Mouse (Mus musculus): Measurements from ENCODE around the gene Man2a2. TPM values are rescaled to one million over a fixed set of nuclear protein-coding genes. Genes with fewer than 3 reads are reported as not detected.

Man2a2 gene
- polyA plus RNA-seq, 2 experiments = 1.7 to 4.9 TPM

DNA sequence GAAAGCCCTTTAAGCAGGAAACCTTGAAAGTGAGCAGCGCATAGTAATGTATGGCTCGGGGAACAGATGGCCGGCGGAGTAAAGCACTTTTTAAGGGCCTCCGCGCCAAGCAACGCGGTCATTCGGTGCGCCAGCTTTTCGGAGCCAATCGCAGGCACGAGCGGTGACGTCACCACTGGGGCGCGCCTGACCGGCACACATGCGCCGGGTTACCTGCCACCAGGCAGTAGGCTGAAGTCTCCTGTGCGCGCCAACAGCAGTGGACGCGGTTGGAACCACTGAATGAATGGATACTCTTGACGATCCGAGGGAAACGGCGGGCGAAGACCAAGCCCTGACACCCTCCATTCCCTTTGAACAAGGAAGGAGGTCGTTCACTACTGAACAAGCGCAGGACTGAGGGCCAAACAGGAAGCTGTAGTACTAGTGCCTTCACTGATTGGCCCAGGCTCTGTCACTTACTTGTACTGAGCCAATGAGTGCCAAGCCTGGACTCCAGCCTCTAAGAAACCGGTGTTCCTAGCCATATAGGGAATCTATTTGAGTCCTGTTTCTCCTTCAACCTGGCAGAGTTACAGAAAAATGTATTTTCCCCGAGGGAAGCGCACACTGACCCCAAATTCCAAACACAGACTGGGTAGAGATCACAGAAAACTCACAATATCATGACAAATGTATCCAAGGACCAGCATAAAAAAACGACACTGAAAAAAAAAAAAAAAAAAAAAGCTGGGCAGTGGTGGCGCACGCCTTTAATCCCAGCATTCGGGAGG lies 46.9 kb downstream of the Man2a2 start, which contains the start of gene Rccd1:
TSS of gene Rccd1 (minus strand) at position 412 of the 773 bp plus-strand sequence.
- no peaks in the 10 kb centered on the region for H3K9me3 ChIP-seq (ENCODE audit: control insufficient read depth, low read length)
- no peaks in the 10 kb centered on the region; the same call in 1 of the 2 replicates for H3K36me3 ChIP-seq (replicated peaks; ENCODE audit: control insufficient read depth, insufficient read depth, low read depth)
- peaks cover 7 to 8% of the 10 kb centered on the region in 2 experiments; a peak in 3 of 4 replicates for H3K4me1 ChIP-seq (replicated peaks; ENCODE audit: control insufficient read depth in 2 of 2, insufficient read depth in 2 of 2, low read length in 1 of 2)
- 2% methylated on average over 38 of the region's 38 CpGs for WGBS (ENCODE audit: insufficient replicate concordance)
- H3K9ac ChIP-seq (replicated peaks) = peak within 1 kb of the TSS; percentile 70
- H3K4me2 ChIP-seq (ENCODE audit: low read depth) = peak within 1 kb of the TSS; percentile 87
- H3K27ac ChIP-seq = peak within 1 kb of the TSS; percentile 46
- H3K27me3 ChIP-seq (ENCODE audit: control insufficient read depth, insufficient read depth, low read length) = no peaks in the 10 kb centered on the region
- peak within 1 kb of the TSS; percentile 80 to 98 for H3K4me3 ChIP-seq (ENCODE audit: insufficient read depth in 1 of 2, low read depth in 2 of 2, low read length in 2 of 2)
- peak; percentile 100 for ATAC-seq (ENCODE audit: insufficient read depth)
- peak; percentile 89 to 92 (median 89) for DNase-seq (ENCODE audit: low read depth in 3 of 3, low spot score in 3 of 3)
- no peak; the same call in 1 of the 2 replicates for TF ChIP-seq CTCF (IDR thresholded peaks at IDR 0.05; ENCODE audit: low read depth)
- 0 out of 2 replicates have a peak, but pooled peaks have one; percentile 3 for TF ChIP-seq EP300 (IDR thresholded peaks at IDR 0.05; ENCODE audit: low read depth)

DNA sequence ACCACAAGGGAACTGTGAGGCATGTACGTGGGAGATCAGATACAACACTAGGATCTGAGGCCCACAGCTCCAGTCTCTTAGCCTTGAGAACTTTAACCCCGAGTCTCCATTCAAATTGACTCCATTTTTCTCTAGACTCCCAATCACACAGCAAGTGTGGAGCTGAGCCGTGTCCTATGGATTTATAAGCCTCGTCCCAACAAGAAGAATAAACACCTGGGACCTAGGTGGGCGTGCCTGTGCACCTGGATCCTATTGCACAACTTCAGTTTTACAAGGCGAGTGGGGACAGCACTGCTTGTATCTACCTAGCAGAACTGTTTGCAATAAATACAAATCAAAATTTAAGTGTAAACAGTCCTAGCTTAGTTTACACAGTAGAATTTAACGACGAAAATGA lies 47.8 kb downstream of the Man2a2 start:
- DNase-seq (ENCODE audit: low read depth in 3 of 3, low spot score in 3 of 3) (no peak), ATAC-seq (ENCODE audit: insufficient read depth) (no peak)
- TF ChIP-seq EP300 (IDR thresholded peaks at IDR 0.05; ENCODE audit: low read depth) (no peak), CTCF (IDR thresholded peaks at IDR 0.05; ENCODE audit: low read depth) (no peak)

DNA sequence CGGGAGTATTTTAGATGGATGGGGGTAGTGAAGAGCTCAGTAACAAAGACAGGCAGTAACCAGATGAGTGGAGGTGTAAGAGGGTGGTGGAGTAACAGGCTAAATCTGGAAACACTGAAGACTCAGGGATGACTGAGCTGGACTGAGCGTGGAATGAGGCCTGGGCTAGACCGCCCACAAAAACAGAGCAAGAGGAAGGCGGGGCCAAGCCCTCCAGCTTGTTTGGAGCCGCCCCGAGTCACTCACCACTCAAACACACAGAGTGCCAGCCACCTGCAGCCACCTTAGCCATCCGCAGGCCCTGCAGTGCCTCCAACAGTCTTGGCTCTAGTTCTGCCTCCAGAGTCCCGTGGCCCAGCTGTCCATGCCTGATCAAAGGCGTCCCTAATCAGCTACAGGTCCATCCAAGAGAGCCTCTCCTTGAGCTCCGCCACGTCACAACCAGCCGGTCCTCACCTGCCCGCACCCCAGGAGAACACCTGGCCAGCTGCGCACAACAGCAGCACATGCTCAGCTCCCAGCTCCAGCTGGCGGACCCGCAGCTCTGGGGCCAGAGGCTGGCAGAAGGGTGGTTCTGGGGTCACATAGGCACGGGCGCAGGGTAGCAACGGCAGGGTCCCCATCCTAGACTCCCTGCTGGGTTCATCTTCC lies 51.2 kb downstream of the Man2a2 start:
- H3K4me3 ChIP-seq (ENCODE audit: insufficient read depth in 1 of 2, low read depth in 2 of 2, low read length in 2 of 2) = no peak overlapping the region
- no peak for DNase-seq (ENCODE audit: low read depth in 3 of 3, low spot score in 3 of 3)
- no peak for TF ChIP-seq CTCF (IDR thresholded peaks at IDR 0.05; ENCODE audit: low read depth)
- no peak for TF ChIP-seq EP300 (IDR thresholded peaks at IDR 0.05; ENCODE audit: low read depth)
- no peaks in the 10 kb centered on the region for H3K9me3 ChIP-seq (ENCODE audit: control insufficient read depth, low read length)
- no peak overlapping the region for H3K9ac ChIP-seq (replicated peaks)
- no peak for ATAC-seq (ENCODE audit: insufficient read depth)
- H3K4me2 ChIP-seq (ENCODE audit: low read depth) = no peak overlapping the region
- peaks cover 5 to 7% of the 10 kb centered on the region in 2 experiments; a peak in 3 of 4 replicates for H3K4me1 ChIP-seq (replicated peaks; ENCODE audit: control insufficient read depth in 2 of 2, insufficient read depth in 2 of 2, low read length in 1 of 2)
- WGBS (ENCODE audit: insufficient replicate concordance) = 86% methylated on average over 19 of the region's 19 CpGs
- H3K27me3 ChIP-seq (ENCODE audit: control insufficient read depth, insufficient read depth, low read length) = no peaks in the 10 kb centered on the region
- H3K36me3 ChIP-seq (replicated peaks; ENCODE audit: control insufficient read depth, insufficient read depth, low read depth) = peaks cover 23% of the 10 kb centered on the region
- H3K27ac ChIP-seq = no peak overlapping the region

More for the DNA sequence above, 47.8 kb downstream of the Man2a2 start:
- Histone ChIP-seq H3K4me1 (replicated peaks; ENCODE audit: control insufficient read depth in 2 of 2, insufficient read depth in 2 of 2, low read length in 1 of 2) (peaks cover 7 to 8% of the 10 kb centered on the region in 2 experiments; a peak in 3 of 4 replicates), H3K27ac (peak overlapping the region; percentile 14), H3K4me3 (ENCODE audit: insufficient read depth in 1 of 2, low read depth in 2 of 2, low read length in 2 of 2) (peak overlapping the region; percentile 80 to 98), H3K9ac (replicated peaks) (peak overlapping the region; percentile 70), H3K4me2 (ENCODE audit: low read depth) (peak overlapping the region; percentile 87), H3K36me3 (replicated peaks; ENCODE audit: control insufficient read depth, insufficient read depth, low read depth) (no peaks in the 10 kb centered on the region; the same call in 1 of the 2 replicates), H3K9me3 (ENCODE audit: control insufficient read depth, low read length) (no peaks in the 10 kb centered on the region), H3K27me3 (ENCODE audit: control insufficient read depth, insufficient read depth, low read length) (no peaks in the 10 kb centered on the region)
- WGBS (ENCODE audit: insufficient replicate concordance) = 12% methylated on average over 8 of the region's 8 CpGs

DNA sequence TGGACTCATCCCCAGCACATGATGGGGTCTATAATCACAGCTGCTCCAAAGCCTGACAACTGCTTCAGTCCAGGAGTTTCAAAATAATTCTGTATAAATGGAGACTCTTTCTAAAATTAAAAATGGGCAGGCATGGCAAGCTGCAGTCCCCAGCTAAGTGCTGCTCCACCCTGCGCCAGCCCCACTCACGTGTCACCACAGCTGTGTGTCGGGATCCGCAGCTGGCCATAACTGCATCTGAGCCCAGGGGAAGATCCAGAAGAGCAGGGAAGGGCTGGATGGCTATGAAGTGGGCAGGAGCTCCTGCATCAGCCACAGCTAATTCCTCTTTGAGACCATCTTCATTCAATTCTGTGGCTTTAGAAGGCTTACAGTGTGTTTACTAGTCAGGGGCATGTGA lies 52.5 kb downstream of the Man2a2 start:
- peaks cover 4 to 7% of the 10 kb centered on the region in 2 experiments; a peak in 3 of 4 replicates for H3K4me1 ChIP-seq (replicated peaks; ENCODE audit: control insufficient read depth in 2 of 2, insufficient read depth in 2 of 2, low read length in 1 of 2)
- 94% methylated on average over 4 of the region's 4 CpGs for WGBS (ENCODE audit: insufficient replicate concordance)
- H3K36me3 ChIP-seq (replicated peaks; ENCODE audit: control insufficient read depth, insufficient read depth, low read depth) = peaks cover 36% of the 10 kb centered on the region
- H3K4me3 ChIP-seq (ENCODE audit: insufficient read depth in 1 of 2, low read depth in 2 of 2, low read length in 2 of 2) = no peak overlapping the region
- H3K4me2 ChIP-seq (ENCODE audit: low read depth) = no peak overlapping the region
- DNase-seq (ENCODE audit: low read depth in 3 of 3, low spot score in 3 of 3) = no peak
- no peak for ATAC-seq (ENCODE audit: insufficient read depth)
- H3K9ac ChIP-seq (replicated peaks) = no peak overlapping the region
- TF ChIP-seq EP300 (IDR thresholded peaks at IDR 0.05; ENCODE audit: low read depth) (no peak), CTCF (IDR thresholded peaks at IDR 0.05; ENCODE audit: low read depth) (no peak)
- H3K9me3 ChIP-seq (ENCODE audit: control insufficient read depth, low read length) = no peaks in the 10 kb centered on the region
- H3K27me3 ChIP-seq (ENCODE audit: control insufficient read depth, insufficient read depth, low read length) = no peaks in the 10 kb centered on the region
- H3K27ac ChIP-seq = no peak overlapping the region

Data from liver, embryonic 14.5 days (tissue).